Mouse (Mus musculus) ovary, postnatal 14 days (tissue): ENCODE results near the gene Elf5.
A peak's percentile ranks its signal among the peaks of the same experiment; 100 is the strongest.

ENCODE experiments used
- DNase-seq: peaks from one replicate; pipeline ENCODE4 v3.0.0; 2022; ENCODE audit warnings: low spot score

Gene Elf5

GRCm38 (mm10) chr2:103435110-103435509 is 23.6 kb downstream of the Elf5 start:
- DNase-seq = no peak

GRCm38 (mm10) chr2:103436534-103436933 is 25.0 kb downstream of the Elf5 start:
- no peak for DNase-seq

GRCm38 (mm10) chr2:103439071-103439622 is 27.7 kb downstream of the Elf5 start:
- no peak for DNase-seq

GRCm38 (mm10) chr2:103439710-103440109 is 28.2 kb downstream of the Elf5 start:
- DNase-seq = peak; percentile 70

GRCm38 (mm10) chr2:103445776-103446175 is 34.3 kb downstream of the Elf5 start:
- DNase-seq = peak; percentile 36

GRCm38 (mm10) chr2:103446326-103446725 is 34.8 kb downstream of the Elf5 start:
- no peak for DNase-seq

- DNase-seq = no peak
Observed at GRCm38 (mm10) chr2:103448947-103449560, 37.6 kb downstream of the Elf5 start.

- DNase-seq = no peak
Observed at GRCm38 (mm10) chr2:103449813-103450212, 38.3 kb downstream of the Elf5 start.

- no peak for DNase-seq
Observed at GRCm38 (mm10) chr2:103450267-103450666, 38.8 kb downstream of the Elf5 start.

- no peak for DNase-seq
Observed at GRCm38 (mm10) chr2:103452550-103452949, 41.1 kb downstream of the Elf5 start.

GRCm38 (mm10) chr2:103455748-103456147 is 44.3 kb downstream of the Elf5 start:
- DNase-seq = no peak

- DNase-seq = peak; percentile 79
Observed at GRCm38 (mm10) chr2:103456646-103457045, 45.2 kb downstream of the Elf5 start.

GRCm38 (mm10) chr2:103457048-103457447 is 45.6 kb downstream of the Elf5 start:
- DNase-seq = no peak

GRCm38 (mm10) chr2:103457628-103458027 is 46.1 kb downstream of the Elf5 start:
- no peak for DNase-seq

GRCm38 (mm10) chr2:103459069-103459468 is 47.6 kb downstream of the Elf5 start:
- DNase-seq = no peak

GRCm38 (mm10) chr2:103461210-103461609 is 49.7 kb downstream of the Elf5 start:
- DNase-seq = no peak

GRCm38 (mm10) chr2:103461743-103462142 is 50.3 kb downstream of the Elf5 start:
- DNase-seq = no peak

- DNase-seq = no peak
Observed at GRCm38 (mm10) chr2:103462746-103463145, 51.3 kb downstream of the Elf5 start.

GRCm38 (mm10) chr2:103464524-103464923 is 53.0 kb downstream of the Elf5 start:
- no peak for DNase-seq

GRCm38 (mm10) chr2:103465429-103465828 is 53.9 kb downstream of the Elf5 start:
- DNase-seq = no peak

GRCm38 (mm10) chr2:103466272-103466671 is 54.8 kb downstream of the Elf5 start:
- DNase-seq = no peak

- no peak for DNase-seq
Observed at GRCm38 (mm10) chr2:103466984-103467588, 55.6 kb downstream of the Elf5 start.

GRCm38 (mm10) chr2:103473362-103473761 is 61.9 kb downstream of the Elf5 start:
- DNase-seq = no peak

GRCm38 (mm10) chr2:103476180-103476579 is 64.7 kb downstream of the Elf5 start:
- DNase-seq = no peak
